Mouse (Mus musculus): ENCODE measurements around the gene Dnajb3. TPM values are rescaled to one million over a fixed set of nuclear protein-coding genes. Genes with fewer than 3 reads are reported as not detected.
"Not testable (repeated sequence)": the region's sequence is repeated elsewhere in the genome, so short reads cannot be mapped to it uniquely, and the experiment has no call there.

Gene Dnajb3
- polyA plus RNA-seq, 1 experiment from 2014 or later, result 11.1 TPM

GRCm38 (mm10) chr1:88229986-88230385 is 24.4 kb upstream of the Dnajb3 start:
- Histone ChIP-seq H3K27ac (replicated peaks) (no peak overlapping the region), H3K36me3 (no peaks in the 10 kb centered on the region), H3K4me1 (no peaks in the 10 kb centered on the region), H3K9me3 (replicated peaks) (peaks cover 98% of the 10 kb centered on the region), H3K27me3 (ENCODE audit: low read depth, poor library complexity, severe bottlenecking) (no peaks in the 10 kb centered on the region), H3K4me3 (no peak overlapping the region)
- DNase-seq (ENCODE audit: low spot score), result no peak
- 87% methylated on average over 5 of the region's 5 CpGs for WGBS

GRCm38 (mm10) chr1:88229566-88229965 is 24.0 kb upstream of the Dnajb3 start:
- H3K4me1 ChIP-seq, result no peaks in the 10 kb centered on the region
- H3K4me3 ChIP-seq, result no peak overlapping the region
- 79% methylated on average over 3 of the region's 3 CpGs for WGBS
- no peak overlapping the region for H3K27ac ChIP-seq (replicated peaks)
- no peaks in the 10 kb centered on the region for H3K36me3 ChIP-seq
- H3K27me3 ChIP-seq (ENCODE audit: low read depth, poor library complexity, severe bottlenecking), result no peaks in the 10 kb centered on the region
- no peak for DNase-seq (ENCODE audit: low spot score)
- H3K9me3 ChIP-seq (replicated peaks), result peaks cover 94% of the 10 kb centered on the region

- H3K27ac ChIP-seq (replicated peaks), result no peak overlapping the region
- H3K27me3 ChIP-seq (ENCODE audit: low read depth, poor library complexity, severe bottlenecking), result no peaks in the 10 kb centered on the region
- H3K36me3 ChIP-seq, result no peaks in the 10 kb centered on the region
- peaks cover 80% of the 10 kb centered on the region for H3K9me3 ChIP-seq (replicated peaks)
- H3K4me1 ChIP-seq, result no peaks in the 10 kb centered on the region
- no peak overlapping the region for H3K4me3 ChIP-seq
- WGBS, result 71% methylated on average over 7 of the region's 7 CpGs
- DNase-seq (ENCODE audit: low spot score), result peak; percentile 24
Measured at GRCm38 (mm10) chr1:88228121-88228520, 22.5 kb upstream of the Dnajb3 start.

DNA sequence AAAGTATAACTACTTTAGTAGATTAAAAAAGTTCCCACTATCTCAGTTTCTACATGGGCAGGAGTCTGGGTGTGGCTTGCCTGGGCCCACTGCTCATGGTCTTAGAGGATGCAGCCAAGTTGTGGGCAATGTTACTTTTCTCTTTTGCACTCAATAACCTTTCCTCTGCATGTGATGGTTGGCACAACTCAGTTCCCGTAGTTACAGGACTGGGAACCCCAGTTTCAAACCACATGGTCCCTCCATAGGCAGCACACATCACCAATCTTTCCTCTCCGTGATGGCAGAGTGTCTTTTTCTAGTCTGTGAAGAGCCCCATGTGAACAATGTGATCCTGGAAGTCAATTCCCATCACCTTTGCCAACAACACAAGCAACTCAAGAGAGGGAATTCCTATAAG is 21.9 kb upstream of the Dnajb3 start:
- H3K27me3 ChIP-seq (ENCODE audit: low read depth, poor library complexity, severe bottlenecking), result no peaks in the 10 kb centered on the region
- H3K36me3 ChIP-seq, result no peaks in the 10 kb centered on the region
- 60% methylated on average over 2 of the region's 2 CpGs for whole genome bisulfite sequencing
- no peak overlapping the region for H3K4me3 ChIP-seq
- no peaks in the 10 kb centered on the region for H3K4me1 ChIP-seq
- H3K9me3 ChIP-seq (replicated peaks), result peaks cover 73% of the 10 kb centered on the region
- no peak overlapping the region for H3K27ac ChIP-seq (replicated peaks)
- DNase-seq (ENCODE audit: low spot score), result peak; percentile 16

DNA sequence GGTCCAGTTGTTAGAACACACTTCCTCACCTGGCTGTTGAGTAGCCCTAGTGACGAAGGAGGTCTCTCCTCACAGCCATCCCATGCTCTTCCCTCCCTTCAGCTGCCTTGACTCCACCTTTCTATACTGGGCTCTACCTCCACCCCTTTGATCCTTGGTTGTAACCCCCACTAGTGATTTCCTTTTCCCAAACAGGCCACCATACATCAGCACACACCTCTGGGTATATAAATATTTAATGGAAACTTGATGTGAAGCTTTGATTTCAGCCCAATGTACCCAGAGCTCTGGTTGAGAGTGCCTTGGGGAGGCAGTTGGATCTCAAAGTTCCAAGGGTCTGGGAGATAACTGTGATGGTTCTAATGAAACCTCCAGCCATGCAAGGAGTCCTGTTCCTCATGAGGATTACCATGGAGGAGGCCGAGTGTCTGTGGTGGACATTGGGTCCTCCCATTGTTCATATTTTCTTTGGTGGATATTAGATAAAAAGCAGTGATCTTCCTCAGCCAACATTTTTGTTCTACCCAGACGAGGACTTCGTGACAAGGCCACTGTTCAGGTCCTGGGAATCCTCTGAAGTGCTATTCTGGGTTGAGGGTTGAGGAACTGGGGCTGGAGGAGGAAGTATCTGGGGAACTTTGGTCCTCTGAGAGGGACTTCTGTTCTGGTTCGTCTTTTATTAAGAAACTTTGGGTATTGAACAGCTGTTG is 21.2 kb upstream of the Dnajb3 start, which contains the start of gene Mroh2a:
TSS of gene Mroh2a (plus strand) at position 317 of the 710 bp plus-strand sequence.
- WGBS, result 58% methylated on average over 5 of the region's 5 CpGs
- Histone ChIP-seq H3K27me3 (ENCODE audit: low read depth, poor library complexity, severe bottlenecking) (no peaks in the 10 kb centered on the region), H3K36me3 (no peaks in the 10 kb centered on the region), H3K4me3 (no peak within 1 kb of the TSS), H3K9me3 (replicated peaks) (peaks cover 67% of the 10 kb centered on the region), H3K4me1 (no peaks in the 10 kb centered on the region), H3K27ac (replicated peaks) (no peak within 1 kb of the TSS)
- peak; percentile 13 for DNase-seq (ENCODE audit: low spot score)

GRCm38 (mm10) chr1:88225741-88226140 is 20.2 kb upstream of the Dnajb3 start:
- H3K27me3 ChIP-seq (ENCODE audit: low read depth, poor library complexity, severe bottlenecking), result no peaks in the 10 kb centered on the region
- no peak overlapping the region for H3K27ac ChIP-seq (replicated peaks)
- H3K4me1 ChIP-seq, result no peaks in the 10 kb centered on the region
- peaks cover 56% of the 10 kb centered on the region for H3K9me3 ChIP-seq (replicated peaks)
- peak; percentile 11 for DNase-seq (ENCODE audit: low spot score)
- no peak overlapping the region for H3K4me3 ChIP-seq
- no peaks in the 10 kb centered on the region for H3K36me3 ChIP-seq

DNA sequence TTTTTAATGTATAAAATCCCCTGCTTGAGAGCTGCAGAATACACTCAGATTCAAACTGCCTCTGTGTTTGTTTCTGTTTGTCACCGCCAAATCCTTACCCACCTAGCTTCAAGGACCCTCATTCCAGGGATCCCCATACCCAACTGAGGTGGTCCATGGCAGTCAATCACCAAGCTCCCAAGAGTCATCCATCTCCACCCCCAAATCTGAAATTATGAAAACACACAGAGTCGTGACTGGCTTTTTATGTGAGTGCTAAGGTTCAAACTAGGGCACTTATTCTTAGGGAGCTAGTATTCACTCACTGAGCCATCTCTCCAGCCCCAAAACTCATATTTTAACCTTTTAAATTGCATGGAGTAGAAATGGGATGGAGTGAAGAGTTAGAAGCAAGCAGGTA is 19.7 kb upstream of the Dnajb3 start:
- H3K9me3 ChIP-seq (replicated peaks), result peaks cover 51% of the 10 kb centered on the region
- H3K4me1 ChIP-seq; H3K36me3 ChIP-seq; H3K27ac ChIP-seq (replicated peaks); H3K27me3 ChIP-seq (ENCODE audit: low read depth, poor library complexity, severe bottlenecking); H3K4me3 ChIP-seq: not testable (repeated sequence)
- WGBS, result 44% methylated on average over 2 of the region's 2 CpGs
- DNase-seq (ENCODE audit: low spot score), result peak; percentile 11

GRCm38 (mm10) chr1:88224029-88224776 is 18.6 kb upstream of the Dnajb3 start:
- Histone ChIP-seq H3K4me1 (no peaks in the 10 kb centered on the region), H3K4me3 (no peak overlapping the region), H3K9me3 (replicated peaks) (peaks cover 40% of the 10 kb centered on the region), H3K27me3 (ENCODE audit: low read depth, poor library complexity, severe bottlenecking) (no peaks in the 10 kb centered on the region), H3K36me3 (no peaks in the 10 kb centered on the region), H3K27ac (replicated peaks) (no peak overlapping the region)
- WGBS, result 68% methylated on average over 2 of the region's 2 CpGs
- DNase-seq (ENCODE audit: low spot score), result peak; percentile 16

DNA sequence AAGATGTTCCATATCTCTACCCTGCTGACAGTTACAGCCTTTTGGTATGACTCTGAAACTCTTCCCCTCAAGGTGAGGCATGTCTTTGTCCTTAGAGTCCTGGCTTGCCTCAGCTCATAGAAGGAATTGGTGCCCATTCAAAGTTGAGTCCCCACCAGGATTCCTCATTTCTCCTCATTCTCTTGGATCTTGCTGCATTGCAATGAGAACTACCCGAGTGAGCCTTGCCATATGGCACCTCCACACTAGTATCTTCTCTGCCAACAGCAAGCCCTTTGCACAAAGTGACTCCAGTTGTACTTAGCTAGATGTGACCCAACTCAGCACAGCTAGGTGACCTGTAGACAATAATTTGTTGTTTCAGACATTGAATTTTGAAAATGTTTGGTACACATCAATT is 18.0 kb upstream of the Dnajb3 start:
- Histone ChIP-seq H3K36me3 (no peaks in the 10 kb centered on the region), H3K27me3 (ENCODE audit: low read depth, poor library complexity, severe bottlenecking) (no peaks in the 10 kb centered on the region), H3K27ac (replicated peaks) (no peak overlapping the region), H3K9me3 (replicated peaks) (peaks cover 34% of the 10 kb centered on the region), H3K4me3 (no peak overlapping the region), H3K4me1 (no peaks in the 10 kb centered on the region)
- 62% methylated on average over 1 of the region's 1 CpGs for WGBS
- peak; percentile 17 for DNase-seq (ENCODE audit: low spot score)

DNA sequence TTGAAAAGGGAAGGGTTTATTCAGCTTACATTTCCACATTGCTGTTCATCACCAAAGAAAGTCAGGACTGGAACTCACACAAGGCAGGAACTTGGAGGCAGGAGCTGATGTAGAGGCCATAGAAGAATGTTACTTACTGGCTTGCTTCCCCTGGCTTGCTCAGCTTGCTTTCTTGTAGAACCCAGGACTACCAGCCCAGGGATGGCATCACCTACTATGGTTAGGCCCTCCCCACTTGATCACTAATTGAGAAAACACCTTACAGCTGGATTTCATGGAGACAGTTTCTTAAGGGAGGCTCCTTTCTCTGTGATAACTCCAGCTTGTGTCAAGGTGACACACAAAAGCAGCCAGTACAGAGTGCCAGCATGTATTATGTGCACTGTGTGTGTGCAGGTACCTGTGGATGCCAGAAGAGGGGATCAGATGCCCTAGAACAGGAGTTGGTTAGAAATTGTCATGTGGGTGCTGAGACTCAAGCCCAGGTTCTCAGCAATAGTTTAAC is 17.5 kb upstream of the Dnajb3 start:
- H3K4me1 ChIP-seq; H3K36me3 ChIP-seq; H3K4me3 ChIP-seq; H3K27ac ChIP-seq (replicated peaks); H3K27me3 ChIP-seq (ENCODE audit: low read depth, poor library complexity, severe bottlenecking): not testable (repeated sequence)
- peak; percentile 18 for DNase-seq (ENCODE audit: low spot score)
- H3K9me3 ChIP-seq (replicated peaks), result peaks cover 29% of the 10 kb centered on the region

DNA sequence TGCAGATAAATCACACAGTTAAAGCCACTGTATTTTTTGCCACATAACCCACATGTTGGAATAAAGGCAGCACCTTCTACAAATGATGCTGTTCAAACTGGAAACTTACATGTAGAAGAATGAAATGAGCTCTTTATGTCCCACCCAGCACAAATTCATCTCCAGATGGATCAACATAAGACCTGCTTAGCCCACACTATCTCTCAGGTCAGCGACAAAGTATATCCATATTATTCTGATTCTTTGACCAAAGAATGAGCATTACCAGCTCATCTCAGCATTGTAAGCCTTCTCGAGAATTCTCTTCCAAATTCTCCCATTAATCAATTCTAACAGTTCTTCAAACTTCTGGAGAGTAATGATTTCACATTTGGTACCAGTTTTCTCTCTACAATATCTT is 16.6 kb upstream of the Dnajb3 start:
- Histone ChIP-seq H3K9me3 (replicated peaks) (peaks cover 21% of the 10 kb centered on the region), H3K27me3 (ENCODE audit: low read depth, poor library complexity, severe bottlenecking) (no peaks in the 10 kb centered on the region), H3K4me3 (no peak overlapping the region), H3K4me1 (no peaks in the 10 kb centered on the region), H3K27ac (replicated peaks) (no peak overlapping the region), H3K36me3 (no peaks in the 10 kb centered on the region)
- no peak for DNase-seq (ENCODE audit: low spot score)
- 57% methylated on average over 2 of the region's 2 CpGs for WGBS

DNA sequence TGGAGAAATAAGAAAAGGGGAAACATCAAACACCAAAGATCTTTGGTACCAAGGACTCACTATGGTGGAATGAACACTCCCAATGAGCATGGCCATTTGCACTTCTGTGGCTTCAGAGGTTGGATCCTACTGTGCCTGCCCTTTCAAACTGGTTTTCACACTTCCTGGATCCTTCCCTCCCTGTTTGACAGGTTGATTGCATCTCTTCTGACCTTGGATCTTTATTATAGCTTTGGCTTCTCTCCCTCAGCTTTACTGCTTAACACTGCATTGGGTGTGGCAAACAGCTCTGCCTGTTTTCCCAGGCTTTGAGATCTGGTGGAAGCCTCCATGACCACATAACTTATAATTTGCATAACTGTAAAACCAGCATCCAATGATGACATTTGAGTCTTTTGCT is 14.8 kb upstream of the Dnajb3 start:
- H3K27me3 ChIP-seq (ENCODE audit: low read depth, poor library complexity, severe bottlenecking), result no peaks in the 10 kb centered on the region
- peaks cover 2% of the 10 kb centered on the region for H3K9me3 ChIP-seq (replicated peaks)
- no peaks in the 10 kb centered on the region for H3K36me3 ChIP-seq
- DNase-seq (ENCODE audit: low spot score), result peak; percentile 18
- no peaks in the 10 kb centered on the region for H3K4me1 ChIP-seq
- no peak overlapping the region for H3K4me3 ChIP-seq
- no peak overlapping the region for H3K27ac ChIP-seq (replicated peaks)

DNA sequence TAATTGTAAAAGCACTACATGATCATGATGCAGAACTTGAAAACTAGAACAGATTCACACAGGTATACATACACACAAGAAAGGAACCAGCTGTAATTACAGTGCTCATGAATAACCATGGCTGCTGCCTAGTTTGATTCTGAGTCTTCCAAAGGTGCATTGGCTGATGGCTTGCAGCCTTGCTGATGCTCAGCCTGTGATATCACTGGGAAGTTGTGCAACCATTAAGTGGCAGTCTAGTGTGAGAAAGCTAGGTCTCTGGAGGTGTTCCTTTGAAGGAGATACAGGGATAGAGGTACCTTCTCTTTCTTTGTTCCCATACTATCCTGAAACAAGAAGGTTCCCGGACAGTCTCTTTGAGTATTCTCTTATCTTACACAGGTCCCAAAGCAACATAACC is 13.5 kb upstream of the Dnajb3 start:
- H3K9me3 ChIP-seq (replicated peaks), result no peaks in the 10 kb centered on the region; the same call in 1 of the 2 replicates
- no peaks in the 10 kb centered on the region for H3K4me1 ChIP-seq
- no peak for DNase-seq (ENCODE audit: low spot score)
- H3K4me3 ChIP-seq, result no peak overlapping the region
- no peaks in the 10 kb centered on the region for H3K27me3 ChIP-seq (ENCODE audit: low read depth, poor library complexity, severe bottlenecking)
- 17% methylated on average over 1 of the region's 1 CpGs for WGBS
- no peaks in the 10 kb centered on the region for H3K36me3 ChIP-seq
- no peak overlapping the region for H3K27ac ChIP-seq (replicated peaks)

All from midbrain, embryonic 10.5 days (tissue).